Mouse (Mus musculus) R1 (cell line): Measurements from ENCODE around the gene Ggt1.

Experiments
- DNase-seq: peaks from one replicate; pipeline ENCODE4 v3.0.0-alpha.2; 2018; ENCODE audit warnings: low read depth, low spot score

The Ggt1 gene

GRCm38 (mm10) chr10:75633048-75633447 lies 71.6 kb downstream of the Ggt1 start:
- no peak for DNase-seq

GRCm38 (mm10) chr10:75633576-75634139 lies 72.3 kb downstream of the Ggt1 start:
- DNase-seq = no peak

DNA sequence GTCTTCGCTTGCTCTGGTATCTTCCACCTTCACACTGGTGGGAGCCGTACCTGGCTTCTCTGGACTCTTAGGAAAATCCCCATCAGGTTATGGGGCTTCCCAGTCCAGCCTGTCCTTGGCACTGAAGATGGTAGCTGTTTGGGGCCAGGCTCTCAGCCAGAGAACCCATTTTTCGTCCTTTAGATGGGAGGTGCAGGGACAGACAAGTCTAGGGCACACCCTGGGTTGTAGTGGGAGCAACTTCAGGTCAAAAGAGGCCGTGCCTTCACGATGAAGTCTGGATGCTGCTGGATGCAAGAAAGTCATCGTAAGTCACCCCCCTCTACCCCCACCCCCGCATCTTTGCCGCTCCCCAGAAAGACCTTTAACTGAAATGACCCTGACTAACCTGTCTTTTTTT lies 73.2 kb downstream of the Ggt1 start:
- DNase-seq = no peak

DNA sequence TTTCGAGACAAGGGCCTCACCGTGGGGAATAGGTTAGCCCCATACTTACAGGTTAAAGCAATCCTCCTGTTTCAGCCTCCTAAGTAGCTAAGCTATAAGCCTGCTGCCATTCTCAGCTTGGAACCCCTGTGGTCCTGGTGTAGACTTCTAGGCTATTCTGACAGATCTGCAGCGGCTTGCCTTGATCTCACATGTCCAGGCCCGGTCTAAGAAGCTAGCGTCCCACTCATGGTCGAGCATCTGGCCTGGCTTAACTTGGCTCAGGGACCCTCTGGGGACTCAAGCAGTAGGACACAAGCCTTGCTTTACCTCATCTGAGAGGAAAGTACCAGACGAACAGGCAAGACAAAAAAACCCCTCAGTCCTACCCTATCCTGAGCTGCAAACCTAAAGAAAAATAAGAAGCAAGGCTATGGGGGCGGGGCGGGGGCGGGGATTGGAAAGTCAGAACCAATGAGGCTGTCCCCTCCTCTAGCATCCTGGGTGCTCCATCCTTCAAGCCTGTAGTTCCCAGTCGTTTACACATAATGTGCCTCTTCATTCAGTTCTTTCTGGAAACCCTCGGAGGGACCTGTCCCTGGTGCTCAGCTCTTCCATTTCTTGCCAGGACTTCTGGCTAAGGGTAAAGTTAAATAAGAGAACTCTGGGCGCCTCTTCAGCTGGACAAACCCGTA lies 73.8 kb downstream of the Ggt1 start:
- peak; percentile 69 for DNase-seq

DNA sequence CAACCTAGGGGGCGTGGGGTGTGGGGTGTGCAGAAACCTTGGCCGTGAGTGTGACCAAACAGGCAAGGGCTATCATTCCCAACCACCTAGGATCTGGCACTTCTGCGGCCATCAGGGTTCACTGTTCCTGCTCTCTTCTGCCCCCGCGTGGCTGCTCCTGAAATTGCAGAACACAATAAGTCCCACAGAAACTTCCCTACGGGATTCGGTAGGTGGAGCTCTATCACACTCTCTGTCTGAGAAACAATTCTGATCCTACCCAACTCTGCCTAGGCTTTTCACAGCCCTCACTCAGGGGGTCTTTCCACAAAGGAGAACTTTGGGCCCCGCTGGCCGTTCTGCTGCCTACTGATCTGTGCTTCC lies 74.3 kb downstream of the Ggt1 start:
- peak; percentile 92 for DNase-seq
